ENCODE assay signal across 8 mouse cellular contexts in the genomic region with DNA sequence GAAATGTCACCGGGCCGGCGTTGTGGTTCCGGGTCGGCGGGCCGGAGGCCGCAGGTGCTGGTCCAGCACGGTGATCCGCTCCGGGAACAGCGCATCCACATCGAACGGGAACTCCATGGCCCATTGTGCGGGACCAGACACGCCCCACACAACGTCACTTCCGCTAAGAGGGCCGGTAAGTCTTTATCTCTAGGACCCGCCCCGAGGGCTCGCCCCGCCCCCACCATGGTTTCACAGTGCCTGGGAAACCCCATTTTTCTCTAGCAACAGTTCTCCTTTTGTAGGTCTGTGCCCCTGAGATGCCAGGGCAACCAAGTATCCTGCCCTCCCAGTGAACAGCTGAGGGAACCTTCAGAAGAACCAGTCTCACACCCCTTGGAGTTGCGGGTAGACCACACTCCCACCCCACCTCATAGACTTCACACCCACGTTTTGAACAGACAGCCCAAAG. TPM values are rescaled to one million over a fixed set of nuclear protein-coding genes. Genes with fewer than 3 reads are reported as not detected.
DNase-seq lines count a peak whose midpoint lies in the region; ATAC-seq and TF ChIP-seq lines count a peak whose summit lies in the region.

Atat1 (minus strand) TSS at position 157 of the 451 bp plus-strand sequence.

- TF ChIP-seq POLR2A in heart, adult 2 months (IDR thresholded peaks at IDR 0.05; ENCODE audit: insufficient read depth, low read depth, low read length), result peak; percentile 74

- H3K9ac ChIP-seq in embryonic facial prominence, embryonic 13.5 days, result peak within 1 kb of the TSS; percentile 85
- peak within 1 kb of the TSS; percentile 8 for H3K9ac ChIP-seq in heart, adult 2 months (ENCODE audit: low read depth, low read length)
- peak within 1 kb of the TSS; percentile 83 for H3K9ac ChIP-seq in limb, embryonic 13.5 days
- peak within 1 kb of the TSS; percentile 91 for H3K9ac ChIP-seq in midbrain, embryonic 16.5 days (ENCODE audit: low read depth, low read length)

- peak within 1 kb of the TSS; percentile 85 for H3K27ac ChIP-seq in embryonic facial prominence, embryonic 13.5 days
- peak within 1 kb of the TSS; percentile 59 for H3K27ac ChIP-seq in heart, adult 2 months
- H3K27ac ChIP-seq in limb, embryonic 13.5 days, result peak within 1 kb of the TSS; percentile 70
- peak within 1 kb of the TSS; percentile 80 for H3K27ac ChIP-seq in midbrain, embryonic 16.5 days (ENCODE audit: low read length)

- peak; percentile 84 for ATAC-seq in embryonic facial prominence, embryonic 13.5 days (ENCODE audit: insufficient number of reproducible peaks, insufficient read depth, low FRiP score, low TSS enrichment, low read depth)
- ATAC-seq in limb, embryonic 13.5 days (ENCODE audit: low FRiP score, low read depth), result peak; percentile 90
- ATAC-seq in midbrain, embryonic 16.5 days, result peak; percentile 90

- no peaks in the 10 kb centered on the region for H3K9me3 ChIP-seq in embryonic facial prominence, embryonic 13.5 days
- H3K9me3 ChIP-seq in limb, embryonic 13.5 days, result no peaks in the 10 kb centered on the region
- no peaks in the 10 kb centered on the region for H3K9me3 ChIP-seq in midbrain, embryonic 16.5 days (replicated peaks; ENCODE audit: control insufficient read depth, low read length, poor library complexity, severe bottlenecking)

- peak; percentile 88 for DNase-seq in 3134 (ENCODE audit: extremely low read depth, insufficient read length, low spot score)
- peak; percentile 96 to 99 for DNase-seq in adrenal gland, postnatal 36 days
- peak; percentile 92 to 94 for DNase-seq in heart, adult 2 months
- peak; percentile 94 to 97 for DNase-seq in kidney, adult 8-10 months
- peak; percentile 94 to 99 for DNase-seq in spleen, postnatal 10 days (ENCODE audit: low spot score in 2 of 2)

- no peaks in the 10 kb centered on the region for H3K79me2 ChIP-seq in heart, adult 2 months (replicated peaks; ENCODE audit: control insufficient read depth, insufficient read depth, low read length)

- H3K4me2 ChIP-seq in embryonic facial prominence, embryonic 13.5 days, result peak within 1 kb of the TSS; percentile 85
- peak within 1 kb of the TSS; percentile 95 for H3K4me2 ChIP-seq in limb, embryonic 13.5 days (replicated peaks)
- peak within 1 kb of the TSS; percentile 95 for H3K4me2 ChIP-seq in midbrain, embryonic 16.5 days (ENCODE audit: low read length)

- H3K4me1 ChIP-seq in embryonic facial prominence, embryonic 13.5 days, result peaks cover 20% of the 10 kb centered on the region
- H3K4me1 ChIP-seq in heart, adult 2 months (ENCODE audit: control insufficient read depth, insufficient read depth, low read length), result no peaks in the 10 kb centered on the region; the same call in 1 of the 2 replicates
- peaks cover 19% of the 10 kb centered on the region for H3K4me1 ChIP-seq in limb, embryonic 13.5 days
- H3K4me1 ChIP-seq in midbrain, embryonic 16.5 days (ENCODE audit: control insufficient read depth, insufficient read depth, low read length), result peaks cover 19% of the 10 kb centered on the region

- no peaks in the 10 kb centered on the region for H3K27me3 ChIP-seq in embryonic facial prominence, embryonic 13.5 days
- H3K27me3 ChIP-seq in heart, adult 2 months (ENCODE audit: control insufficient read depth, insufficient read depth, low read length), result no peaks in the 10 kb centered on the region
- no peaks in the 10 kb centered on the region for H3K27me3 ChIP-seq in limb, embryonic 13.5 days
- no peaks in the 10 kb centered on the region for H3K27me3 ChIP-seq in midbrain, embryonic 16.5 days (ENCODE audit: control insufficient read depth, insufficient read depth, low read depth, low read length)

- intact Hi-C loops in heart, adult 2 months (cut with DNase I), result loop anchor here (2.0 kb wide), 1 partner anchor 79 kb away; no protein-coding TSS in a partner anchor

- TF ChIP-seq EP300 in heart, adult 2 months (IDR thresholded peaks at IDR 0.05; ENCODE audit: insufficient read depth, low read depth, low read length), result 0 out of 2 replicates have a peak, but pooled peaks have one; percentile 24

- no peak for TF ChIP-seq CTCF in heart, adult 2 months (IDR thresholded peaks at IDR 0.05)

- peaks cover 70% of the 10 kb centered on the region for H3K36me3 ChIP-seq in embryonic facial prominence, embryonic 13.5 days
- H3K36me3 ChIP-seq in heart, adult 2 months (ENCODE audit: control insufficient read depth, insufficient read depth, low read length), result no peaks in the 10 kb centered on the region
- H3K36me3 ChIP-seq in limb, embryonic 13.5 days, result peaks cover 75% of the 10 kb centered on the region
- H3K36me3 ChIP-seq in midbrain, embryonic 16.5 days (ENCODE audit: control insufficient read depth, insufficient read depth, low read length), result peaks cover 21% of the 10 kb centered on the region

- H3K4me3 ChIP-seq in embryonic facial prominence, embryonic 13.5 days, result peak within 1 kb of the TSS; percentile 75
- peak within 1 kb of the TSS; percentile 79 for H3K4me3 ChIP-seq in heart, adult 2 months
- peak within 1 kb of the TSS; percentile 74 for H3K4me3 ChIP-seq in limb, embryonic 13.5 days
- H3K4me3 ChIP-seq in midbrain, embryonic 16.5 days (ENCODE audit: low read depth, low read length), result peak within 1 kb of the TSS; percentile 66

- 3% methylated on average over 25 of the region's 25 CpGs for WGBS in embryonic facial prominence, embryonic 13.5 days
- 3% methylated on average over 25 of the region's 25 CpGs for WGBS in heart, adult 2 months
- 3% methylated on average over 25 of the region's 25 CpGs for WGBS in limb, embryonic 13.5 days
- WGBS in midbrain, embryonic 16.5 days, result 2% methylated on average over 22 of the region's 25 CpGs

RNA-seq across cellular contexts. Expression of gene Atat1, which starts in this region (rescaled TPM):
- total RNA-seq in adrenal gland, postnatal 36 days (2021), result 10 to 100 TPM; 26.0 to 33.0 TPM
- 136 and 151 TPM in 2 replicates for polyA plus RNA-seq in embryonic facial prominence, embryonic 13.5 days (2015; fragmentation: Nextera tagmentation; extraction: Ambion mirVana)
- 1 to 10 TPM; 6.0 TPM for total RNA-seq in heart, adult 2 months (2021)
- 22.0 and 24.3 TPM in 2 replicates for polyA plus RNA-seq in heart, adult 2 months (2012; rRNA removed)
- 128 and 139 TPM in 2 replicates for polyA plus RNA-seq in limb, embryonic 13.5 days (2015; fragmentation: Nextera tagmentation; extraction: Ambion mirVana)
- polyA plus RNA-seq in midbrain, embryonic 16.5 days (2015; fragmentation: Nextera tagmentation; extraction: Ambion mirVana), result 455 and 465 TPM in 2 replicates

Comparison
In these comparisons a context has a peak if more than half of its experiments do, and no peak if none do; other contexts are left out.
1. Peak in every context shown above with its lines: DNase-seq, ATAC-seq, H3K4me3 ChIP-seq and H3K27ac ChIP-seq.
2. H3K9ac ChIP-seq: peak in every context shown above with its lines; median percentile 91 in midbrain, embryonic 16.5 days; 85 in embryonic facial prominence, embryonic 13.5 days; 83 in limb, embryonic 13.5 days; 8 in heart, adult 2 months.